Mouse (Mus musculus): ENCODE data around the gene Pdlim5. TPM values are rescaled to one million over a fixed set of nuclear protein-coding genes. Genes with fewer than 3 reads are reported as not detected.
"Not testable (repeated sequence)": the region's sequence is repeated elsewhere in the genome, so short reads cannot be mapped to it uniquely, and the experiment has no call there.

Pdlim5 gene
- polyA plus RNA-seq, 1 experiment: 10.6 TPM

DNA sequence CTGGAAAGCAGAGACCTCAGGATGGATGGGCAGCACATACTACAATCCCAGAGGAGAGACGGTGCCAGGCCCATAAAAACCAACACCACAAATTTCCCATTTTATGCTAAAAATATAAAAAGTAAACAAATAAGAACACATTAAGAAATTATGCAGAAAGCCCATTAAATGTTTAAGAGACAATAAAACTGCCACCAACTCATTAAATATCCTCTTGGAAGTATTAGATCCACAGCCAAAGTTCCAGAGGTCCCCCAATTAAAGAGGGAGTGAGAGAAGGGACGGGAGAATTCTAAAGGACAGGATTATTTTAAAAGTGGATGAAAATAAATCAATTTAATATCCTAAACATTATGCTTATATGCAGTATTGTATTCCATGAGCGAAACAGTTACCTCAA lies 183.3 kb downstream of the Pdlim5 start:
- Histone ChIP-seq H3K4me3 (ENCODE audit: control insufficient read depth, low read depth, low read length) (no peak overlapping the region), H3K36me3 (ENCODE audit: control insufficient read depth, insufficient read depth, low read length) (no peaks in the 10 kb centered on the region), H3K27me3 (ENCODE audit: control insufficient read depth, insufficient read depth, low read length) (no peaks in the 10 kb centered on the region), H3K27ac (ENCODE audit: control insufficient read depth, insufficient read depth, low read depth, low read length) (no peak overlapping the region), H3K4me1 (ENCODE audit: control insufficient read depth, insufficient read depth, low read length) (peaks cover 2% of the 10 kb centered on the region)
- TF ChIP-seq POLR2A (IDR thresholded peaks at IDR 0.05; ENCODE audit: control insufficient read depth, low read depth, low read length): no peak
- TF ChIP-seq CTCF (IDR thresholded peaks at IDR 0.05; ENCODE audit: control insufficient read depth, insufficient read depth, insufficient replicate concordance, low read depth, low read length): no peak

- Histone ChIP-seq H3K27me3 (ENCODE audit: control insufficient read depth, insufficient read depth, low read length) (no peaks in the 10 kb centered on the region), H3K36me3 (ENCODE audit: control insufficient read depth, insufficient read depth, low read length) (no peaks in the 10 kb centered on the region), H3K27ac (ENCODE audit: control insufficient read depth, insufficient read depth, low read depth, low read length) (no peak overlapping the region), H3K4me1 (ENCODE audit: control insufficient read depth, insufficient read depth, low read length) (peaks cover 2% of the 10 kb centered on the region), H3K4me3 (ENCODE audit: control insufficient read depth, low read depth, low read length) (peak overlapping the region; percentile 70)
- TF ChIP-seq POLR2A (IDR thresholded peaks at IDR 0.05; ENCODE audit: control insufficient read depth, low read depth, low read length) (no peak), CTCF (IDR thresholded peaks at IDR 0.05; ENCODE audit: control insufficient read depth, insufficient read depth, insufficient replicate concordance, low read depth, low read length) (no peak)
Observed at GRCm38 (mm10) chr3:142209981-142210380, 185.5 kb downstream of the Pdlim5 start.

- no peaks in the 10 kb centered on the region for H3K36me3 ChIP-seq (ENCODE audit: control insufficient read depth, insufficient read depth, low read length)
- no peak overlapping the region for H3K4me3 ChIP-seq (ENCODE audit: control insufficient read depth, low read depth, low read length)
- H3K27ac ChIP-seq (ENCODE audit: control insufficient read depth, insufficient read depth, low read depth, low read length): no peak overlapping the region
- TF ChIP-seq POLR2A (IDR thresholded peaks at IDR 0.05; ENCODE audit: control insufficient read depth, low read depth, low read length): no peak
- TF ChIP-seq CTCF (IDR thresholded peaks at IDR 0.05; ENCODE audit: control insufficient read depth, insufficient read depth, insufficient replicate concordance, low read depth, low read length): no peak
- peaks cover 2% of the 10 kb centered on the region for H3K4me1 ChIP-seq (ENCODE audit: control insufficient read depth, insufficient read depth, low read length)
- no peaks in the 10 kb centered on the region for H3K27me3 ChIP-seq (ENCODE audit: control insufficient read depth, insufficient read depth, low read length)
Observed at GRCm38 (mm10) chr3:142209057-142209456, 186.4 kb downstream of the Pdlim5 start.

DNA sequence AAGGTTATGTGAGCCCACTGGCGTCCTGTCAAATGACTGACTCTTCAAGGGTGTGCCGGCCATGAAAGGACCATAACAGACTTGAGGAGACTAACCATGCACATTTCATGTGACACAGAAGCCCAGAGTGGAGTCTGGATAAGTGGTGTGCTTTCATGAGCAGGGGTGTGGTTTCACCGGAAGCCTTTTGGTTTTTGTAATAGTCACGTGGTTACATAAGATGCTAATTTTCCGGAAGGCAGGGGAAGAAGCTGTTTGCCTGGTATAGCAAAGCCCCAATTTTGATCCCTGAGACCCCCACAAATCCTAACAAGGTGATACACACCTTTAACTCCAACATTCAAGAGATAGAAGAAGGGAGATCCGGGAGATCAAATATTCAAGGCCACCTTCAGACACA lies 188.0 kb downstream of the Pdlim5 start:
- no peaks in the 10 kb centered on the region for H3K36me3 ChIP-seq (ENCODE audit: control insufficient read depth, insufficient read depth, low read length)
- no peak overlapping the region for H3K27ac ChIP-seq (ENCODE audit: control insufficient read depth, insufficient read depth, low read depth, low read length)
- no peak overlapping the region for H3K4me3 ChIP-seq (ENCODE audit: control insufficient read depth, low read depth, low read length)
- no peaks in the 10 kb centered on the region for H3K27me3 ChIP-seq (ENCODE audit: control insufficient read depth, insufficient read depth, low read length)
- peaks cover 2% of the 10 kb centered on the region for H3K4me1 ChIP-seq (ENCODE audit: control insufficient read depth, insufficient read depth, low read length)
- TF ChIP-seq CTCF (IDR thresholded peaks at IDR 0.05; ENCODE audit: control insufficient read depth, insufficient read depth, insufficient replicate concordance, low read depth, low read length): no peak
- TF ChIP-seq POLR2A (IDR thresholded peaks at IDR 0.05; ENCODE audit: control insufficient read depth, low read depth, low read length): no peak

- Histone ChIP-seq H3K27ac (ENCODE audit: control insufficient read depth, insufficient read depth, low read depth, low read length) (no peak overlapping the region), H3K4me3 (ENCODE audit: control insufficient read depth, low read depth, low read length) (no peak overlapping the region), H3K27me3 (ENCODE audit: control insufficient read depth, insufficient read depth, low read length) (no peaks in the 10 kb centered on the region), H3K36me3 (ENCODE audit: control insufficient read depth, insufficient read depth, low read length) (no peaks in the 10 kb centered on the region), H3K4me1 (ENCODE audit: control insufficient read depth, insufficient read depth, low read length) (peaks cover 2% of the 10 kb centered on the region)
- no peak for TF ChIP-seq POLR2A (IDR thresholded peaks at IDR 0.05; ENCODE audit: control insufficient read depth, low read depth, low read length)
- no peak for TF ChIP-seq CTCF (IDR thresholded peaks at IDR 0.05; ENCODE audit: control insufficient read depth, insufficient read depth, insufficient replicate concordance, low read depth, low read length)
Observed at GRCm38 (mm10) chr3:142206316-142206715, 189.2 kb downstream of the Pdlim5 start.

- Histone ChIP-seq H3K4me3 (ENCODE audit: control insufficient read depth, low read depth, low read length) (no peak overlapping the region), H3K36me3 (ENCODE audit: control insufficient read depth, insufficient read depth, low read length) (no peaks in the 10 kb centered on the region), H3K27me3 (ENCODE audit: control insufficient read depth, insufficient read depth, low read length) (no peaks in the 10 kb centered on the region), H3K27ac (ENCODE audit: control insufficient read depth, insufficient read depth, low read depth, low read length) (no peak overlapping the region), H3K4me1 (ENCODE audit: control insufficient read depth, insufficient read depth, low read length) (no peaks in the 10 kb centered on the region)
- TF ChIP-seq CTCF (IDR thresholded peaks at IDR 0.05; ENCODE audit: control insufficient read depth, insufficient read depth, insufficient replicate concordance, low read depth, low read length) (peak; percentile 66; the same call in 1 of the 2 replicates), POLR2A (IDR thresholded peaks at IDR 0.05; ENCODE audit: control insufficient read depth, low read depth, low read length) (no peak)
Observed at GRCm38 (mm10) chr3:142196142-142196541, 199.4 kb downstream of the Pdlim5 start.

DNA sequence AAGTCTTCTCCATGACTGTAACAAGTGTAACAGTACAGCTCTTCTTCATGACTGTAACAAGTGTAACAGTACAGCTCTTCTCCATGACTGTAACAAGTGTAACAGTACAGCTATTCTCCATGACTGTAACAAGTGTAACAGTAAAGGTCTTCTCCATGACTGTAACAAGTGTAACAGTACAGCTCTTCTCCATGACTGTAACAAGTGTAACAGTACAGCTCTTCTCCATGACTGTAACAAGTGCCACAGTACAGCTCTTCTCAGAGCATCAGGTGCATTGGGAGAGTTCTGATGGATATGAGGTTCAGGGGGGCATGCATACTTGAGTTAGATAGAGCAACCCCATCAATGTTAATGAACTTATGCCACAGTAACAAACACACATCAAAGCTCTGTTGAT lies 203.9 kb downstream of the Pdlim5 start:
- not testable (repeated sequence) for H3K4me1 ChIP-seq (ENCODE audit: control insufficient read depth, insufficient read depth, low read length); H3K36me3 ChIP-seq (ENCODE audit: control insufficient read depth, insufficient read depth, low read length); H3K4me3 ChIP-seq (ENCODE audit: control insufficient read depth, low read depth, low read length); H3K27me3 ChIP-seq (ENCODE audit: control insufficient read depth, insufficient read depth, low read length); H3K27ac ChIP-seq (ENCODE audit: control insufficient read depth, insufficient read depth, low read depth, low read length)

Other genes with a start within 250 kb of the Pdlim5 start
- gene Bmpr1b, start 226.3 kb downstream of the Pdlim5 start, polyA plus RNA-seq (2012; rRNA removed): 0.10 and 0.51 TPM in 2 replicates
- 0.57 and 0.84 TPM in 2 replicates for gene Gbp5, start 98.3 kb upstream of the Pdlim5 start, polyA plus RNA-seq (2012; rRNA removed)
- 0.22 and 0.25 TPM in 2 replicates for gene Gbp7, start 134.6 kb upstream of the Pdlim5 start, polyA plus RNA-seq (2012; rRNA removed)
- gene Gbp3, start 164.3 kb upstream of the Pdlim5 start, polyA plus RNA-seq (2012; rRNA removed): 0.74 and 1.5 TPM in 2 replicates
- 0.06 TPM in 1 of 2 replicates, not detected in the other for gene Gbp2b, start 199.2 kb upstream of the Pdlim5 start, polyA plus RNA-seq (2012; rRNA removed)
- gene Gbp2, start 224.9 kb upstream of the Pdlim5 start, polyA plus RNA-seq (2012; rRNA removed): 0.52 and 0.63 TPM in 2 replicates

Data from testis, adult 2 months (tissue).